Mouse (Mus musculus): ENCODE data around the gene Clmp.

GRCm38 (mm10) chr9:40652757-40653156 lies 33.0 kb upstream of the Clmp start:
- no peak for TF ChIP-seq CHD2 (IDR thresholded peaks at IDR 0.05; ENCODE audit: low read depth, low read length)
- no peak for TF ChIP-seq MAFK (IDR thresholded peaks at IDR 0.05; ENCODE audit: insufficient read depth, low read depth, low read length)
- no peak for TF ChIP-seq ZNF384 (IDR thresholded peaks at IDR 0.05; ENCODE audit: low read depth, low read length)
- no peak for TF ChIP-seq ZC3H11A (IDR thresholded peaks at IDR 0.05; ENCODE audit: borderline replicate concordance, low read depth, low read length)
- no peak for TF ChIP-seq HCFC1 (IDR thresholded peaks at IDR 0.05; ENCODE audit: borderline replicate concordance, insufficient read depth, low read length)
